Mouse (Mus musculus) CH12.LX (cell line): Measurements from ENCODE around the gene Nop2. TPM values are rescaled to one million over a fixed set of nuclear protein-coding genes. Genes with fewer than 3 reads are reported as not detected.
A peak's percentile ranks its signal among the peaks of the same experiment; 100 is the strongest.

Source experiments
- DNase-seq: peaks from one replicate; pipeline ENCODE4 v3.0.0-alpha.2; 2013; ENCODE audit errors: extremely low read depth
- H3K27ac ChIP-seq: 2 replicates; pipeline ENCODE4 v1.5.1; 2012; ENCODE audit warnings: low read depth, mild to moderate bottlenecking, control low read depth, moderate library complexity; ENCODE audit not compliant: insufficient read depth
- H3K27me3 ChIP-seq: replicated peaks from 2 replicates; pipeline ENCODE3; 2012; ENCODE audit warnings: inconsistent platforms
- H3K36me3 ChIP-seq, 2 experiments: replicated peaks in 1 of 2; 2 replicates each; pipeline versions ENCODE3 to v1.6.1; 2012; ENCODE audit warnings: inconsistent platforms in 1 of 2, low read length in 1 of 2, mild to moderate bottlenecking in 1 of 2, mixed read lengths in 1 of 2, moderate library complexity in 1 of 2; ENCODE audit not compliant: control insufficient read depth in 1 of 2, insufficient read depth in 1 of 2
- H3K4me1 ChIP-seq, 2 experiments: 2 replicates each; pipeline ENCODE4 v1.6.1; 2012; ENCODE audit warnings: inconsistent platforms in 1 of 2, moderate library complexity in 1 of 2; ENCODE audit not compliant: insufficient read depth in 2 of 2, control insufficient read depth in 1 of 2
- H3K4me2 ChIP-seq: 2 replicates; pipeline ENCODE4 v1.6.1; 2012; ENCODE audit warnings: low read depth, mild to moderate bottlenecking, control low read depth; ENCODE audit not compliant: poor library complexity, insufficient read depth, severe bottlenecking
- H3K4me3 ChIP-seq, 3 experiments: fragments of 150-350 bp in 1 of 3; sonication (generic) in 1 of 3; replicated peaks in 1 of 3; 2 replicates each; pipeline versions ENCODE3 to v1.5.1; 2011 to 2012; ENCODE audit warnings: low read depth in 2 of 3, low read length in 2 of 3, mild to moderate bottlenecking in 2 of 3, moderate library complexity in 2 of 3, control low read depth in 1 of 3, improper control_type of control experiment in 1 of 3, inconsistent platforms in 1 of 3, mixed read lengths in 1 of 3; ENCODE audit not compliant: poor library complexity in 1 of 3
- H3K79me2 ChIP-seq: replicated peaks from 2 replicates; pipeline ENCODE4 v1.6.1; 2012; ENCODE audit warnings: mild to moderate bottlenecking, moderate library complexity; ENCODE audit not compliant: control insufficient read depth, poor library complexity, insufficient read depth, severe bottlenecking; ENCODE audit errors: extremely low read depth
- H3K9ac ChIP-seq: 2 replicates; pipeline ENCODE4 v1.6.1; 2012; ENCODE audit warnings: low read depth, mild to moderate bottlenecking, control low read depth, moderate library complexity; ENCODE audit not compliant: insufficient read depth
- H3K9me3 ChIP-seq: replicated peaks from 2 replicates; pipeline ENCODE3; 2012; ENCODE audit warnings: low read length, inconsistent platforms, mixed read lengths
- BHLHE40 ChIP-seq: IDR thresholded peaks from 2 replicates; pipeline ENCODE4 v1.6.1; 2011; ENCODE audit warnings: mild to moderate bottlenecking, low read depth, low read length, improper control_type of control experiment
- CHD2 ChIP-seq: IDR thresholded peaks from 2 replicates; pipeline ENCODE4 v1.6.1; 2011; ENCODE audit warnings: low read length, improper control_type of control experiment
- CTCF ChIP-seq, 2 experiments: IDR thresholded peaks in 1 of 2; conservative IDR thresholded peaks in 1 of 2; 2 replicates each; pipeline ENCODE4 v1.5.1; 2011 to 2012; ENCODE audit warnings: low read depth in 2 of 2, low read length in 2 of 2, improper control_type of control experiment in 1 of 2, inconsistent platforms in 1 of 2, mild to moderate bottlenecking in 1 of 2, moderate library complexity in 1 of 2
- E2F4 ChIP-seq: IDR thresholded peaks from 2 replicates; pipeline ENCODE4 v1.6.1; 2011; ENCODE audit warnings: low read depth, low read length, improper control_type of control experiment; ENCODE audit not compliant: insufficient replicate concordance
- ELF1 ChIP-seq: IDR thresholded peaks from 2 replicates; pipeline ENCODE4 v1.6.1; 2014; ENCODE audit warnings: low read depth, mild to moderate bottlenecking, inconsistent platforms, low read length, improper control_type of control experiment
- KAT2A ChIP-seq: IDR thresholded peaks from 2 replicates; pipeline ENCODE4 v1.6.1; 2012; ENCODE audit warnings: low read length, improper control_type of control experiment, inconsistent platforms; ENCODE audit not compliant: insufficient replicate concordance
- MAFK ChIP-seq: IDR thresholded peaks from 2 replicates; pipeline ENCODE4 v1.6.1; 2011; ENCODE audit warnings: low read length, improper control_type of control experiment; ENCODE audit not compliant: insufficient replicate concordance
- MAX ChIP-seq: IDR thresholded peaks from 2 replicates; pipeline ENCODE4 v1.6.1; 2011; ENCODE audit warnings: low read length, improper control_type of control experiment
- MXI1 ChIP-seq: IDR thresholded peaks from 2 replicates; pipeline ENCODE4 v1.6.1; 2011; ENCODE audit warnings: mild to moderate bottlenecking, low read depth, low read length, improper control_type of control experiment
- MYC ChIP-seq: IDR thresholded peaks from 2 replicates; pipeline ENCODE4 v1.6.1; 2011; ENCODE audit warnings: low read depth, mild to moderate bottlenecking, improper control_type of control experiment, low read length
- NELFE ChIP-seq: IDR thresholded peaks from 2 replicates; pipeline ENCODE4 v1.6.1; 2011; ENCODE audit warnings: low read depth, low read length, improper control_type of control experiment
- NRF1 ChIP-seq: IDR thresholded peaks from 2 replicates; pipeline ENCODE4 v1.6.1; 2014; ENCODE audit warnings: low read depth, mild to moderate bottlenecking, inconsistent platforms, low read length, improper control_type of control experiment, moderate library complexity
- POLR2A ChIP-seq: IDR thresholded peaks from 2 replicates; pipeline ENCODE4 v1.6.1; 2011; ENCODE audit warnings: low read depth, mild to moderate bottlenecking, improper control_type of control experiment, low read length
- POLR2AphosphoS2 ChIP-seq: IDR thresholded peaks from 2 replicates; pipeline ENCODE4 v1.6.1; 2011; ENCODE audit warnings: low read depth, low read length, improper control_type of control experiment
- SIN3A ChIP-seq: IDR thresholded peaks from 2 replicates; pipeline ENCODE4 v1.6.1; 2012; ENCODE audit warnings: low read length, improper control_type of control experiment, inconsistent platforms
- USF1 ChIP-seq: IDR thresholded peaks from 2 replicates; pipeline ENCODE4 v1.6.1; 2014; ENCODE audit warnings: low read depth, mild to moderate bottlenecking, inconsistent platforms, low read length, improper control_type of control experiment
- ZC3H11A ChIP-seq: IDR thresholded peaks from 2 replicates; pipeline ENCODE4 v1.6.1; 2012; ENCODE audit warnings: low read depth, mild to moderate bottlenecking, inconsistent platforms, low read length, improper control_type of control experiment
- dilution Hi-C: fragments of 300-500 bp; cut with MboI; formaldehyde crosslinking; loops from 2 replicates; pipeline ENCODE4 v1.14.3; 2020; ENCODE audit warnings: low sequenced_read_pairs; ENCODE audit not compliant: extremely low pct_unique_long_range_greater_than_20kb, extremely low pct_ligation_motif_present
- in situ Hi-C: fragments of 300-500 bp; cut with MboI; formaldehyde crosslinking; loops from 3 replicates; pipeline ENCODE4 v1.14.3; 2019; ENCODE audit warnings: low sequenced_read_pairs, low pct_ligation_motif_present, low pct_unique_long_range_greater_than_20kb, mixed read lengths
- polyA plus RNA-seq: library from polyadenylated mRNA; unstranded; fragments of >175 nt; gene quantifications from 2 replicates; pipeline ENCODE4 v1.2.1, GENCODE M21; 2012; ENCODE audit warnings: low read depth; ENCODE audit not compliant: insufficient read length
- total RNA-seq, 2 experiments: library from RNA; depleted of rRNA; stranded (reverse); fragments of 300-350 nt in 1 of 2; fragments of >200 nt in 1 of 2; gene quantifications; 2 replicates each; pipeline ENCODE4 v1.2.3; 2012 to 2014

Gene Nop2
- total and polyA plus RNA-seq, 3 experiments, result 128 to 175 (median 154) TPM

DNA sequence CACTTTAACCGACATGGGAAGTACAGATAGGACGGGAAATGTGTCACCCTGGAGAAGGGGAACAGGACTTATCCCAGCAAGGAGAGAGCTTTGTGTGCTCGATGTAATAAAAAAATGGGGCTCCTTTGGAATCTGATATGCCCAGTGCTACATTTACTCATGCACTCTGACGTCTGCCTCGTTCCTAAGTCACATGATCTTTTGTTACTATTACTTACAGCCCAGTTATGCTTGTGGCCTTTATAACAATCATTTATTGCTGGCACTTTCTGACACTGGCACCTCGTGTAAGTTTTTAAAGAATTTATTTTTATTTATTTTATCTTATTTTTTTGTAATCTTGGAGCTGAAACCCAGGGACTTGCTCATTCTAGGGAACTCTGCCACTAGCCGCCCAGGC, 61.7 kb downstream of the Nop2 start:
- H3K4me1 ChIP-seq, result peaks cover 0 to 21% of the 10 kb centered on the region in 2 experiments; a peak in 2 of 4 replicates
- no peaks in the 10 kb centered on the region for H3K27me3 ChIP-seq
- DNase-seq, result peak; percentile 8
- peaks cover 12 to 37% of the 10 kb centered on the region in 2 experiments for H3K36me3 ChIP-seq
- no peak for TF ChIP-seq MAFK
- no peak for TF ChIP-seq CHD2
- no peak for TF ChIP-seq USF1
- no peak for TF ChIP-seq E2F4
- no peak for TF ChIP-seq POLR2A
- no peak for TF ChIP-seq MAX
- no peak for TF ChIP-seq POLR2AphosphoS2
- TF ChIP-seq KAT2A, result no peak
- no peak for TF ChIP-seq NRF1
- TF ChIP-seq ZC3H11A, result no peak
- TF ChIP-seq NELFE, result no peak
- TF ChIP-seq BHLHE40, result no peak
- no peak for TF ChIP-seq MXI1
- no peak for TF ChIP-seq ELF1
- no peak for TF ChIP-seq SIN3A
- no peak for TF ChIP-seq MYC
- no peak for TF ChIP-seq CTCF (conservative IDR thresholded peaks at IDR 0.05 in 1 of 2, IDR thresholded peaks at IDR 0.05 in 1 of 2; ENCODE audit: low read depth in 2 of 2, low read length in 2 of 2)
- no peak overlapping the region for H3K27ac ChIP-seq
- H3K4me3 ChIP-seq, result no peak overlapping the region
- H3K9me3 ChIP-seq, result no peaks in the 10 kb centered on the region
- dilution Hi-C loops, result no loop called here
- in situ Hi-C loops, result no loop called here
- H3K9ac ChIP-seq, result 0 out of 2 replicates have a peak overlapping the region, but pooled peaks have one; percentile 28
- H3K79me2 ChIP-seq, result peaks cover 37% of the 10 kb centered on the region
- H3K4me2 ChIP-seq, result peak overlapping the region; percentile 96

Other genes starting within 250 kb of the Nop2 start
Only the 20 nearest of the 23 such genes appear.
- 11.0 and 12.8 TPM in 2 replicates for gene Ptms, start 211.8 kb upstream of the Nop2 start, total RNA-seq (2012; rRNA removed)
- 7.0 and 8.1 TPM in 2 replicates for gene Ptms, start 211.8 kb upstream of the Nop2 start, total RNA-seq (2014; rRNA removed)
- gene Ptms, start 211.8 kb upstream of the Nop2 start, polyA plus RNA-seq, result 96.6 and 99.6 TPM in 2 replicates
- 116 and 129 TPM in 2 replicates for gene Mlf2, start 200.5 kb upstream of the Nop2 start, total RNA-seq (2012; rRNA removed)
- gene Mlf2, start 200.5 kb upstream of the Nop2 start, total RNA-seq (2014; rRNA removed), result 109 and 124 TPM in 2 replicates
- 203 and 210 TPM in 2 replicates for gene Mlf2, start 200.5 kb upstream of the Nop2 start, polyA plus RNA-seq
- gene Cops7a, start 166.4 kb upstream of the Nop2 start, total RNA-seq (2012; rRNA removed), result 85.6 and 104 TPM in 2 replicates
- 62.8 and 73.2 TPM in 2 replicates for gene Cops7a, start 166.4 kb upstream of the Nop2 start, total RNA-seq (2014; rRNA removed)
- gene Cops7a, start 166.4 kb upstream of the Nop2 start, polyA plus RNA-seq, result 98.6 and 114 TPM in 2 replicates
- gene Pianp, start 135.2 kb upstream of the Nop2 start, total RNA-seq (2012; rRNA removed), result 0.08 TPM in 1 of 2 replicates, not detected in the other
- not detected in 2 replicates for gene Pianp, start 135.2 kb upstream of the Nop2 start, total RNA-seq (2014; rRNA removed)
- gene Pianp, start 135.2 kb upstream of the Nop2 start, polyA plus RNA-seq, result not detected in 2 replicates
- 14.0 and 14.5 TPM in 2 replicates for gene Zfp384, start 122.8 kb upstream of the Nop2 start, total RNA-seq (2012; rRNA removed)
- 14.9 and 17.0 TPM in 2 replicates for gene Zfp384, start 122.8 kb upstream of the Nop2 start, total RNA-seq (2014; rRNA removed)
- 32.0 and 34.4 TPM in 2 replicates for gene Zfp384, start 122.8 kb upstream of the Nop2 start, polyA plus RNA-seq
- 23.8 and 27.3 TPM in 2 replicates for gene Ing4, start 92.1 kb upstream of the Nop2 start, total RNA-seq (2012; rRNA removed)
- 31.3 and 32.2 TPM in 2 replicates for gene Ing4, start 92.1 kb upstream of the Nop2 start, total RNA-seq (2014; rRNA removed)
- gene Ing4, start 92.1 kb upstream of the Nop2 start, polyA plus RNA-seq, result 21.3 and 25.1 TPM in 2 replicates
- gene Acrbp, start 82.2 kb upstream of the Nop2 start, total RNA-seq (2012; rRNA removed), result 3.1 and 3.3 TPM in 2 replicates
- gene Acrbp, start 82.2 kb upstream of the Nop2 start, total RNA-seq (2014; rRNA removed), result 1.1 and 1.7 TPM in 2 replicates
- 4.0 and 4.9 TPM in 2 replicates for gene Acrbp, start 82.2 kb upstream of the Nop2 start, polyA plus RNA-seq
- gene Lpar5, start 64.0 kb upstream of the Nop2 start, total RNA-seq (2012; rRNA removed), result 4.4 and 4.5 TPM in 2 replicates
- 3.3 and 4.8 TPM in 2 replicates for gene Lpar5, start 64.0 kb upstream of the Nop2 start, total RNA-seq (2014; rRNA removed)
- gene Lpar5, start 64.0 kb upstream of the Nop2 start, polyA plus RNA-seq, result 14.4 and 25.9 TPM in 2 replicates
- gene Chd4, start 35.9 kb upstream of the Nop2 start, total RNA-seq (2012; rRNA removed), result 165 and 174 TPM in 2 replicates
- 72.7 and 86.0 TPM in 2 replicates for gene Chd4, start 35.9 kb upstream of the Nop2 start, total RNA-seq (2014; rRNA removed)
- gene Chd4, start 35.9 kb upstream of the Nop2 start, polyA plus RNA-seq, result 200 and 225 TPM in 2 replicates
- gene Iffo1, start 13.3 kb downstream of the Nop2 start, total RNA-seq (2012; rRNA removed), result 6.7 and 7.6 TPM in 2 replicates
- 3.3 and 4.0 TPM in 2 replicates for gene Iffo1, start 13.3 kb downstream of the Nop2 start, total RNA-seq (2014; rRNA removed)
- gene Iffo1, start 13.3 kb downstream of the Nop2 start, polyA plus RNA-seq, result 7.0 and 8.2 TPM in 2 replicates
- gene Gapdh, start 34.6 kb downstream of the Nop2 start, total RNA-seq (2012; rRNA removed), result 2,085 and 2,925 TPM in 2 replicates
- 1,576 and 2,268 TPM in 2 replicates for gene Gapdh, start 34.6 kb downstream of the Nop2 start, total RNA-seq (2014; rRNA removed)
- 2,269 and 2,654 TPM in 2 replicates for gene Gapdh, start 34.6 kb downstream of the Nop2 start, polyA plus RNA-seq
- 140 and 147 TPM in 2 replicates for gene Ncapd2, start 59.8 kb downstream of the Nop2 start, total RNA-seq (2012; rRNA removed)
- gene Ncapd2, start 59.8 kb downstream of the Nop2 start, total RNA-seq (2014; rRNA removed), result 78.3 and 79.6 TPM in 2 replicates
- gene Ncapd2, start 59.8 kb downstream of the Nop2 start, polyA plus RNA-seq, result 263 and 301 TPM in 2 replicates
- gene Mrpl51, start 59.9 kb downstream of the Nop2 start, total RNA-seq (2012; rRNA removed), result 120 and 153 TPM in 2 replicates
- 152 and 184 TPM in 2 replicates for gene Mrpl51, start 59.9 kb downstream of the Nop2 start, total RNA-seq (2014; rRNA removed)
- gene Mrpl51, start 59.9 kb downstream of the Nop2 start, polyA plus RNA-seq, result 161 and 171 TPM in 2 replicates
- 2.3 and 3.1 TPM in 2 replicates for gene Vamp1, start 83.6 kb downstream of the Nop2 start, total RNA-seq (2012; rRNA removed)
- 1.9 and 2.4 TPM in 2 replicates for gene Vamp1, start 83.6 kb downstream of the Nop2 start, total RNA-seq (2014; rRNA removed)
- gene Vamp1, start 83.6 kb downstream of the Nop2 start, polyA plus RNA-seq, result 3.7 and 4.6 TPM in 2 replicates
- gene Tapbpl, start 100.0 kb downstream of the Nop2 start, total RNA-seq (2012; rRNA removed), result 16.9 and 17.7 TPM in 2 replicates
- 13.7 and 16.7 TPM in 2 replicates for gene Tapbpl, start 100.0 kb downstream of the Nop2 start, total RNA-seq (2014; rRNA removed)
- 19.4 and 20.9 TPM in 2 replicates for gene Tapbpl, start 100.0 kb downstream of the Nop2 start, polyA plus RNA-seq
- not detected in 2 replicates for gene Cd27, start 105.1 kb downstream of the Nop2 start, total RNA-seq (2012; rRNA removed)
- not detected in 2 replicates for gene Cd27, start 105.1 kb downstream of the Nop2 start, total RNA-seq (2014; rRNA removed)
- gene Cd27, start 105.1 kb downstream of the Nop2 start, polyA plus RNA-seq, result 0.54 TPM in 1 of 2 replicates, not detected in the other
- gene Tuba3a, start 154.1 kb downstream of the Nop2 start, total RNA-seq (2012; rRNA removed), result not detected in 2 replicates
- not detected in 2 replicates for gene Tuba3a, start 154.1 kb downstream of the Nop2 start, total RNA-seq (2014; rRNA removed)
- not detected in 2 replicates for gene Tuba3a, start 154.1 kb downstream of the Nop2 start, polyA plus RNA-seq
- gene Ltbr, start 182.0 kb downstream of the Nop2 start, total RNA-seq (2012; rRNA removed), result not detected in 2 replicates
- gene Ltbr, start 182.0 kb downstream of the Nop2 start, total RNA-seq (2014; rRNA removed), result not detected in 2 replicates
- not detected in 2 replicates for gene Ltbr, start 182.0 kb downstream of the Nop2 start, polyA plus RNA-seq
- gene Scnn1a, start 188.8 kb downstream of the Nop2 start, total RNA-seq (2012; rRNA removed), result not detected in 2 replicates
- gene Scnn1a, start 188.8 kb downstream of the Nop2 start, total RNA-seq (2014; rRNA removed), result not detected in 2 replicates
- gene Scnn1a, start 188.8 kb downstream of the Nop2 start, polyA plus RNA-seq, result not detected in 2 replicates
- 0.13 and 0.21 TPM in 2 replicates for gene Tnfrsf1a, start 217.5 kb downstream of the Nop2 start, total RNA-seq (2012; rRNA removed)
- gene Tnfrsf1a, start 217.5 kb downstream of the Nop2 start, total RNA-seq (2014; rRNA removed), result not detected in 2 replicates
- not detected in 2 replicates for gene Tnfrsf1a, start 217.5 kb downstream of the Nop2 start, polyA plus RNA-seq